Mouse (Mus musculus) testis, adult 2 months (tissue): ENCODE data around the gene Ints1.

ENCODE experiments used
- CTCF ChIP-seq: fragments of 200-500 bp; IDR thresholded peaks from 2 replicates; pipeline ENCODE4 v1.5.1; 2012; ENCODE audit warnings: low read depth, mild to moderate bottlenecking, inconsistent platforms, low read length, moderate library complexity; ENCODE audit not compliant: control insufficient read depth, insufficient read depth, insufficient replicate concordance
- POLR2A ChIP-seq: fragments of 200-500 bp; IDR thresholded peaks from 2 replicates; pipeline ENCODE4 v1.6.1; 2012; ENCODE audit warnings: low read depth, mild to moderate bottlenecking, inconsistent platforms, low read length, moderate library complexity; ENCODE audit not compliant: control insufficient read depth

GRCm38 (mm10) chr5:139809397-139809796, 33.9 kb upstream of the Ints1 start:
- peak; percentile 67; the same call in 1 of the 2 replicates for TF ChIP-seq CTCF
- TF ChIP-seq POLR2A, result peak; percentile 49; the same call in 1 of the 2 replicates
